Mouse (Mus musculus): ENCODE measurements around the gene Zc3hav1.

Zc3hav1 gene

DNA sequence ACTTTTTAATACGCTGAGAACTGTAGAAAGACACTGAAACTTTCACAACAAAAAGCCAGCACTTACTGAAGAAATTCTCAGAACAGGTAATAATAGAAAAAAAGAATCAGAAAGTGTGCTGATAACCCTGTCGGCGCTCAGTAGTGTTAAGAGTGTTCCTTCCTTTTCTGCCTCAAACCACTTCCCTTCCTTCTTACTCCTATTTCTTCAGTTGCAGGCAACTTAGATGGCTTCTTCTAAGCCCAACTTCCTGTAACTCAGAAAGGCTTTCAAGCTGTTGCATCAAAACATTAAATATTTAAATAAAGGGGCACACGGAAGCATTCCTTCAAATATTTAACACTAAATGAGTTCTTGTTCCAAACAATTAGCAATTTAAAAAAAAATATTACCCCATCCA, 2.5 kb downstream of the Zc3hav1 start:
- DNase-seq, result no peak

DNA sequence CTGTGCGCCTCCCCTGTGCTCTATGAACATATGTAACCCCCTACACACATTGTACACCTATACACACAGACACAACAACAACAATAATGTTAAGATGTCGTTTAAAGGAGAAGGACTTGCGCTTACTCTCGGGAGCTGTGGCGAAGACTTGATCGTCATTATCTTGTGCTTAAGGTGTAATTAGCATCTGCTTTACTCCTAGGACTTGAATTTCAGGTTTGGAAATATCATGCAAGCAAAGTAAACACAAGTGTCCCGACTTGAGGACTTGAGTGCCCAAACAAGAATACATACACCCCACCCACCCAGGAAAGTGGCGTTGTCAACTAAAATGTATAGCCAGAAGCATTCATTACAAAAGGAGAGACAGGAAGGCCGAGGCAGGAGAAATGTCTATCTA, 4.6 kb downstream of the Zc3hav1 start:
- no peak for DNase-seq

- no peak for DNase-seq
Measured at GRCm38 (mm10) chr6:38348811-38349453, 5.5 kb downstream of the Zc3hav1 start.

DNA sequence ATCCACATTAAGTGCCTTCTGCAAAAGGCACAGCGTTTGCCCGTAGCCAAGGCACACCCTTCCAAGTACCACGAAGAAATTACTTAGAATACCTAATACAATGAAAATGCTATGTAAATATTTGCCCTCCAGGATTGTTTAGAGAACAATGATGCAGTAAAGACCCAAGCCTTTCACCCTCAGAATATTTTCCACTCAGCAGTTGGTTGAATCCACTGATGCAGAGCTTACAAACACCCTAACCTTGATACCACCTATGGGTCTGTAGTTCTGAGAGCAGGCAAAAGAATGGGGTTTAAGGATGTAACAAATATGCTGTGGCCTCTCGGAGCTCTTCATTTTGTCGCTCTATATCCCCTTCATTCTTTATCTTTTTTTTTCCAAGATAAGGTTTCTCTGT, 6.5 kb downstream of the Zc3hav1 start:
- no peak for DNase-seq

GRCm38 (mm10) chr6:38345796-38346195, 8.6 kb downstream of the Zc3hav1 start:
- no peak for DNase-seq

DNA sequence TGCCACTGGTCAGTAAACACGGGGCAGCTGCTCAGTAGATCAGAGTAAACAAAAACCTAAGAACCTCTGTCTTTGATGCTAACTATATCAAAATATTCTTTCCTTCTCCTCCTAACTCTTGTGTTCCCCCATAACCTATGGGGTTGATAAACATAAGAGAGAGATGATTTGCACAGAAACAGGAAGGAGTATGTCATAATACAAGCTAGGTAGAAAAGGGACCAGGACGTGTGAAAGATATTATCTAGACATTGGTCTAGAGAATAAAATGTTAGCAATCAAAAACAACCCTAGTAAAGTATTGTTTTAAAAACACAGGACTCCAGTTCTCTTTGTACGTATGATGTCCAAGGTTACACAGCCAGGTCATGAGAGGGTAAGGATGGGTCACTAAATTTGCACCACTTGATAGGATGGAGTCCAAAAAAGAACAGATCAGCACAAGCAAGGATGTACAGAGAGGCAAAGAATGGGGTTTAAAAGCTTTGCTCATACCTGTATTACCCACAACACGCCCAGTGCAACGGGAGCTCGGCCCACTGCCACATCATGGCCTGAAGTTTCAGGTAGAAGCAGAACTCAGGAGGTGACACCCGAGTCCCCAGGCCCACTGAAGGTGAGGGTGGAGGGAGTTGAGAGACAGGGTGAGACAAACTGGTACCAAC, 10.3 kb downstream of the Zc3hav1 start:
- no peak for DNase-seq

- no peak for DNase-seq
Measured at GRCm38 (mm10) chr6:38343581-38343980, 10.8 kb downstream of the Zc3hav1 start.

DNA sequence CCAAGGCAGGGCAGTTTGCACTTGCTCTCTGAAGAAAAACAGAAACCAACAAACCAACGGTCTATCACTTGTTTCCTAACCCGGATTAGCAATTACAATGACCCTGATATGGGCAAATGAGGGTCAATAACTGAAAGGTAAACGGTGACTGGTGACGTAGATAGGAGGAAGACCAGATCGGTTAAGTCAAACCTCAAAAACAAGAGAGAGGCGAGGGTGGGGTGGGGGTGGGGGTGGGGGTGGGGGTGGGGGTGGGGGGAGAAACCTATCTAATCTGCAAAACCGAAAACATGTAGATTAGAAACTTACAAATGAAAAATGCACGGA, 11.8 kb downstream of the Zc3hav1 start:
- DNase-seq, result no peak

- peak; percentile 60 to 65 for DNase-seq
Measured at GRCm38 (mm10) chr6:38341751-38342665, 12.4 kb downstream of the Zc3hav1 start.

DNA sequence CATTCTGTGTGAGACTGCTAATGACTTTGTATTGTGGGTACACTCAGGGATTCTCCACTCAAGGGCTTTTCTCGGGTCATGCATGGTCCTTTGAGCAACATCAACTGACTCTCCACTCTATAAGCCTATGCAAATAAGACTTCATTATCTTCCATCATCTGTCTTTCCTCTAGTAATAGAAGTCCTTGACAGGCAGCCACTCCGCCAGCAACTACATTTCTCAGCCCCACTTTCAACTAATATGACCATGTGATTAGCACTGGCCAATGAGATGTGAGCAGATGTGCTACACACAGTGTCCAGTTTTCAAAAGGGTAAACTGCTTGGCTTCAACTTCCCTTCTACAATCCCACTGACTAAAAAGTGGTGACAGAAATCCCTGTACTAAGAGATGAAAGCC, 15.3 kb downstream of the Zc3hav1 start:
- no peak for DNase-seq

GRCm38 (mm10) chr6:38337951-38338350, 16.5 kb downstream of the Zc3hav1 start:
- no peak for DNase-seq

DNA sequence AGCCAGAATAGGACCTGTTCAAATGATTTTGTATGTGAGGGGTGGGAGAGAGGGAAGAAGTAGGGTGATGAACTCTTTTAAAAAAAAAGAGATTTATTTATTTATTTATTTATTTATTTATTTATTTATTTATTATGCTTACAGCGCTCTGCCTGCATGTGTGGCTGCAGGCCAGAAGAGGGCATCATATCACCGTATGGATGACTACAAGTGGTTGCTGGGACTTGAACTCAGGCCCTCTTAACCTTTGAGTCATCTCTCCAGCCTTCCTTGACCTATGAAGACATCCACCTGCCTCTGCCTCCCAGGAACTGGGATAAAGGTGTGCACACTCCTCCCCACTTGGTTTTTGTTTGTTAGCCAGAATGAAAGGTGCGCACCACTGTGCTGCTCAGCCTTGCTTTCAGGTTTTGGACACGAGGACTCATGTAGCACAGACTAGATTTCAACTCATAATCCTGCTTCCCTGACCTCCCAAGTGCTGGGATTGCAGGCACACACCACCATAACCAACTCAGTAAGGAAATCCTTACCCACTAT, 17.2 kb downstream of the Zc3hav1 start:
- DNase-seq, result peak in 1 of 2 experiments; percentile 4

GRCm38 (mm10) chr6:38335264-38335663, 19.1 kb downstream of the Zc3hav1 start:
- no peak for DNase-seq

- peak; percentile 76 to 77 for DNase-seq
Measured at GRCm38 (mm10) chr6:38326596-38326995, 27.8 kb downstream of the Zc3hav1 start.

GRCm38 (mm10) chr6:38320621-38321020, 33.8 kb downstream of the Zc3hav1 start:
- no peak for DNase-seq

DNA sequence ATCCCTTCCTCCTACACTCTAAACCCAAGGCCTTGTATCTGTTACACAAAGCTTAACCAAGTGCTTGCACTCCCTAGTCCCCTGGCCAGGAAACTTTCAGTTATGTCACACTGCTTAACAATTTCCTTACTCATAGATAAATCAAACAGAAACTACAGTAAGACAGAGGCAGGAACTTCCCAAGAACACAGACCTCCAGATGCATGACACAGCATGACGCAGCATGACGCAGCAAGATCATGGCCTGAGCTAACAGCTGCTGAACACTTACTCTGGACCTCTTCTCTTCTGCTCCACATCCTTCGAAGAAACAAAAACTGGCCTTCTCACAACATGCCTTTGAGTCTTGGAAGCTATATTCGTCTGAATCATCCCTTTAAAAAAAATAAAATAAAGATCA, 38.4 kb downstream of the Zc3hav1 start:
- DNase-seq, result no peak

- DNase-seq, result no peak
Measured at GRCm38 (mm10) chr6:38309741-38310140, 44.7 kb downstream of the Zc3hav1 start.

DNA sequence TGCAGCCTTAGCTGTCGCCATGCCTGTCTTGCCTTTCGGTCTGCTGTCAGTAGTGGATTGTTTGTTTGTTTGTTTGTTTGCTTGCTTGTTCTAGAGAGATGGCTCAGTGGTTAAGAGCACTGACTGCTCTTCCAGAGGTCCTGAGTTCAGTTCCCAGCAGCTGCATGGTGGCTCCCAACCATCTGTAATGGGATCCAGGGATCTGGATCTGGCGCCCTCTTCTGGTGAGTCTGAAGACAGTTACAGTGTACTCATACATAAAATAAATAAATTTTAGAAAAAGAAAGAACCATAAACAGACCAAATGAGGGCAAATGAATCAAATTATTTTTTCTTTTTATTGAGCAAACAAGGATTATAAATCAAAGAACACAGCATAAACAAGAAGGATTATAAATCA, 49.4 kb downstream of the Zc3hav1 start:
- peak; percentile 14 to 19 for DNase-seq

- DNase-seq, result peak; percentile 75 to 83
Measured at GRCm38 (mm10) chr6:38298761-38299401, 55.5 kb downstream of the Zc3hav1 start, which contains the start of gene Zc3hav1l. Gene Zc3hav1l, minus strand, starts transcription at chr6:38299259.

- peak; percentile 49 to 52 for DNase-seq
Measured at GRCm38 (mm10) chr6:38298246-38298635, 56.2 kb downstream of the Zc3hav1 start.

DNA sequence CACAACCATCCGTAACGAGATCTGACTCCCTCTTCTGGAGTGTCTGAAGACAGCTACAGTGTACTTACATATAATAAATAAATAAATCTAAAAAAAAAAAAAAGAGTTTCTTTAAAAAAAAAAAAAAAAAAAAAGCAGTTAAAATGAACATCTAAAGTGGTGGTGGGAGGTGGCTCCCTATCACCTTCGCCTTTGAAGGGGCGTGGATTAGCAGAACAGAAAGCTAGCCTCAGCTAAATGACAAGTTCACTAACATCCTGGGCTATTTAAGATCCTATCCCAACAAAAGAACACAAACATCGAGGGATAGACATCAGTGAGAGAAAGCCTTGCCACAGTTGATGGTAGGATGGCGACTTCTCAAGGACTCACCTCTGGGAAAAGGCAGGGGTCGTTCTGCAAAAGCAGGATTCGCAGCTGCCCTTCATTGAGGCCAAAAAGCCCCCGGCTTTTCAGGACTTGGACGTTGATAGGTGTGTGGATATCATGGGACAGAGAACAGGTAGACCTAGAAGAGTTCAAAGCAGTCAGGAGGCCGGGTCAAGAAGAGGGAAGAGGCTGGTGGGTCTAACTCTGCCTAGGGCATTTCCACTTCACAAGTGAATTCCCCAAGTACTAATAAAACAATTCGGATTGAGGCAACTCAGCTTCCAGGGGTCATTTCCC, 56.7 kb downstream of the Zc3hav1 start:
- DNase-seq, result peak in 1 of 2 experiments; percentile 12

- peak; percentile 14 to 18 for DNase-seq
Measured at GRCm38 (mm10) chr6:38293708-38294107, 60.7 kb downstream of the Zc3hav1 start.

All from cerebellum, postnatal 10 days (tissue).